Mouse (Mus musculus): ENCODE measurements at regions not wholly inside any gene's neighbourhood (a gene's known extent, or its start where the extent isn't known, plus 50 kb on each side); places are given as distances from the start of the nearest gene placed in this dataset.

GRCm38 (mm10) chr3:106957162-106957895, 78.6 kb upstream of the Kcna3 start:
- no peak for TF ChIP-seq CTCF (IDR thresholded peaks at IDR 0.05; ENCODE audit: low read depth)
- no peak for DNase-seq (ENCODE audit: low spot score)
- Histone ChIP-seq H3K4me3 (replicated peaks; ENCODE audit: low read depth, low read length) (no peak overlapping the region), H3K27me3 (ENCODE audit: insufficient read depth, low read length) (no peaks in the 10 kb centered on the region), H3K4me2 (ENCODE audit: low read length) (no peak overlapping the region), H3K4me1 (replicated peaks; ENCODE audit: insufficient read depth, low read length) (no peaks in the 10 kb centered on the region), H3K9ac (ENCODE audit: low read depth, low read length) (no peak overlapping the region), H3K9me3 (replicated peaks; ENCODE audit: low read length) (no peaks in the 10 kb centered on the region), H3K36me3 (ENCODE audit: insufficient read depth, low read length) (no peaks in the 10 kb centered on the region), H3K27ac (no peak overlapping the region)
- 41% methylated on average over 7 of the region's 7 CpGs for WGBS
- no peak for ATAC-seq (replicated peaks; ENCODE audit: low FRiP score, low read depth)

GRCm38 (mm10) chr3:106958194-106958593, 77.8 kb upstream of the Kcna3 start:
- Histone ChIP-seq H3K27me3 (ENCODE audit: insufficient read depth, low read length) (no peaks in the 10 kb centered on the region), H3K4me1 (replicated peaks; ENCODE audit: insufficient read depth, low read length) (no peaks in the 10 kb centered on the region), H3K4me3 (replicated peaks; ENCODE audit: low read depth, low read length) (no peak overlapping the region), H3K36me3 (ENCODE audit: insufficient read depth, low read length) (no peaks in the 10 kb centered on the region), H3K9ac (ENCODE audit: low read depth, low read length) (no peak overlapping the region), H3K9me3 (replicated peaks; ENCODE audit: low read length) (no peaks in the 10 kb centered on the region), H3K27ac (no peak overlapping the region), H3K4me2 (ENCODE audit: low read length) (no peak overlapping the region)
- no peak for DNase-seq (ENCODE audit: low spot score)
- no peak for ATAC-seq (replicated peaks; ENCODE audit: low FRiP score, low read depth)
- no peak for TF ChIP-seq CTCF (IDR thresholded peaks at IDR 0.05; ENCODE audit: low read depth)
- 77% methylated on average over 2 of the region's 2 CpGs for WGBS

GRCm38 (mm10) chr3:106960596-106960995, 75.4 kb upstream of the Kcna3 start:
- Histone ChIP-seq H3K4me1 (replicated peaks; ENCODE audit: insufficient read depth, low read length) (no peaks in the 10 kb centered on the region), H3K27me3 (ENCODE audit: insufficient read depth, low read length) (no peaks in the 10 kb centered on the region), H3K4me3 (replicated peaks; ENCODE audit: low read depth, low read length) (no peak overlapping the region), H3K9ac (ENCODE audit: low read depth, low read length) (no peak overlapping the region), H3K36me3 (ENCODE audit: insufficient read depth, low read length) (no peaks in the 10 kb centered on the region), H3K9me3 (replicated peaks; ENCODE audit: low read length) (no peaks in the 10 kb centered on the region), H3K4me2 (ENCODE audit: low read length) (no peak overlapping the region), H3K27ac (no peak overlapping the region)
- DNase-seq (ENCODE audit: low spot score) (no peak), ATAC-seq (replicated peaks; ENCODE audit: low FRiP score, low read depth) (no peak)
- no peak for TF ChIP-seq CTCF (IDR thresholded peaks at IDR 0.05; ENCODE audit: low read depth)
- WGBS, result 73% methylated on average over 1 of the region's 1 CpGs

- H3K9me3 ChIP-seq (replicated peaks; ENCODE audit: low read length), result no peaks in the 10 kb centered on the region
- no peak for ATAC-seq (replicated peaks; ENCODE audit: low FRiP score, low read depth)
- TF ChIP-seq CTCF (IDR thresholded peaks at IDR 0.05; ENCODE audit: low read depth), result no peak
- DNase-seq (ENCODE audit: low spot score), result peak; percentile 34
- H3K4me3 ChIP-seq (replicated peaks; ENCODE audit: low read depth, low read length), result no peak overlapping the region
- no peaks in the 10 kb centered on the region for H3K36me3 ChIP-seq (ENCODE audit: insufficient read depth, low read length)
- H3K4me1 ChIP-seq (replicated peaks; ENCODE audit: insufficient read depth, low read length), result no peaks in the 10 kb centered on the region
- no peak overlapping the region for H3K27ac ChIP-seq
- no peak overlapping the region for H3K9ac ChIP-seq (ENCODE audit: low read depth, low read length)
- WGBS, result 44% methylated on average over 2 of the region's 2 CpGs
- H3K4me2 ChIP-seq (ENCODE audit: low read length), result no peak overlapping the region
- no peaks in the 10 kb centered on the region for H3K27me3 ChIP-seq (ENCODE audit: insufficient read depth, low read length)
Measured at GRCm38 (mm10) chr3:106962466-106962865, 73.5 kb upstream of the Kcna3 start.

GRCm38 (mm10) chr3:106966198-106966597, 69.8 kb upstream of the Kcna3 start:
- Histone ChIP-seq H3K36me3 (ENCODE audit: insufficient read depth, low read length) (no peaks in the 10 kb centered on the region), H3K27ac (no peak overlapping the region), H3K4me3 (replicated peaks; ENCODE audit: low read depth, low read length) (no peak overlapping the region), H3K4me1 (replicated peaks; ENCODE audit: insufficient read depth, low read length) (no peaks in the 10 kb centered on the region), H3K4me2 (ENCODE audit: low read length) (no peak overlapping the region), H3K27me3 (ENCODE audit: insufficient read depth, low read length) (no peaks in the 10 kb centered on the region), H3K9ac (ENCODE audit: low read depth, low read length) (no peak overlapping the region), H3K9me3 (replicated peaks; ENCODE audit: low read length) (no peaks in the 10 kb centered on the region)
- ATAC-seq (replicated peaks; ENCODE audit: low FRiP score, low read depth), result no peak
- TF ChIP-seq CTCF (IDR thresholded peaks at IDR 0.05; ENCODE audit: low read depth), result no peak
- DNase-seq (ENCODE audit: low spot score), result no peak
- 53% methylated on average over 2 of the region's 2 CpGs for WGBS

GRCm38 (mm10) chr3:106967479-106967878, 68.5 kb upstream of the Kcna3 start:
- no peak overlapping the region for H3K9ac ChIP-seq (ENCODE audit: low read depth, low read length)
- ATAC-seq (replicated peaks; ENCODE audit: low FRiP score, low read depth), result no peak
- H3K4me1 ChIP-seq (replicated peaks; ENCODE audit: insufficient read depth, low read length), result no peaks in the 10 kb centered on the region
- 94% methylated on average over 1 of the region's 1 CpGs for WGBS
- no peaks in the 10 kb centered on the region for H3K36me3 ChIP-seq (ENCODE audit: insufficient read depth, low read length)
- H3K9me3 ChIP-seq (replicated peaks; ENCODE audit: low read length), result no peaks in the 10 kb centered on the region
- H3K4me3 ChIP-seq (replicated peaks; ENCODE audit: low read depth, low read length), result no peak overlapping the region
- H3K27ac ChIP-seq, result no peak overlapping the region
- TF ChIP-seq CTCF (IDR thresholded peaks at IDR 0.05; ENCODE audit: low read depth), result no peak
- DNase-seq (ENCODE audit: low spot score), result no peak
- no peak overlapping the region for H3K4me2 ChIP-seq (ENCODE audit: low read length)
- no peaks in the 10 kb centered on the region for H3K27me3 ChIP-seq (ENCODE audit: insufficient read depth, low read length)
